Mouse (Mus musculus) adrenal gland, adult 10 weeks (tissue): ENCODE measurements around the gene Smyd4. TPM values are rescaled to one million over a fixed set of nuclear protein-coding genes. Genes with fewer than 3 reads are reported as not detected.

ENCODE experiments used
- polyA plus RNA-seq: library from polyadenylated mRNA; stranded (reverse); fragments of 350-450 nt; fragmentation: Illumina TruSeq; extraction: RNeasy Lipid Tissue Mini Kit (QIAGEN cat#74804); gene quantifications from one replicate; pipeline ENCODE4 v1.2.3, GENCODE M21; 2014; ENCODE audit warnings: low read depth, low replicate concordance

The Smyd4 gene
- 5.8 TPM for polyA plus RNA-seq

DNA sequence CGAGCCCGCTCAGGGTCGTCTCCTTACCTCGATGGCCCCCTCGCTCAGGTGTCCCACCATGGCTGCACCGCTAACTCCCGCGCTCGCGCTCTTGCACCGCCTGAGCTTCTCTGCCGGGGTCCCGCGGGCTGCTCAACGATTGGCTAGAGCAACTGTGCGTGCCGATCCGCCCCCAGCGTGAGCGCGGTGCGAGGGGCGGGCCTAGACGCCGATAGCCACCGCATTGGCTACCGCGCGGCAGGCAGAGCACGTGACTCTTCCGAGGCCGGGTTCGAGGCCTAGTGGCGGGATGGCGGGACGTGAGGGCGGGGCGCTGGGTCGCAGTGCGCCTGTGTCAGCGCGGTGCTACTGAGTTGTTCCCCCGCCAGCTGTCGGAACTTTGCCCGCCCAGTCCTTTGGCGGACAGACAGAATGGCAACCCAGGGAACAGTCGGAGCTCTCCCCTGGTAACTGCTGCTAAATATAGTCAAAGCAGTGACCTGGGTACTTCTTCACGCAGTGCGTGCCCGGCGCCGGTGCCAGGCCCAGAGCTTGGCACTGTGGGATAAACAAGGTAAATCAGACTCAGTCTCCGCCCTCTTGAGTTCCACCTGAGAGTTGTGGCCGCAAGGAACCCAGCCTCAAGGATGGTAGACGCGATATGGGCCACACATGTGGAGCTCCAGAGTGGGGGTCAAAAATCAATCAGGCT, at the start of gene Smyd4, which contains the start of gene Rpa1:
Smyd4 (plus strand) TSS at position 235 of the 691 bp plus-strand sequence.
Rpa1 (minus strand) TSS at position 126 of the 691 bp plus-strand sequence.

DNA sequence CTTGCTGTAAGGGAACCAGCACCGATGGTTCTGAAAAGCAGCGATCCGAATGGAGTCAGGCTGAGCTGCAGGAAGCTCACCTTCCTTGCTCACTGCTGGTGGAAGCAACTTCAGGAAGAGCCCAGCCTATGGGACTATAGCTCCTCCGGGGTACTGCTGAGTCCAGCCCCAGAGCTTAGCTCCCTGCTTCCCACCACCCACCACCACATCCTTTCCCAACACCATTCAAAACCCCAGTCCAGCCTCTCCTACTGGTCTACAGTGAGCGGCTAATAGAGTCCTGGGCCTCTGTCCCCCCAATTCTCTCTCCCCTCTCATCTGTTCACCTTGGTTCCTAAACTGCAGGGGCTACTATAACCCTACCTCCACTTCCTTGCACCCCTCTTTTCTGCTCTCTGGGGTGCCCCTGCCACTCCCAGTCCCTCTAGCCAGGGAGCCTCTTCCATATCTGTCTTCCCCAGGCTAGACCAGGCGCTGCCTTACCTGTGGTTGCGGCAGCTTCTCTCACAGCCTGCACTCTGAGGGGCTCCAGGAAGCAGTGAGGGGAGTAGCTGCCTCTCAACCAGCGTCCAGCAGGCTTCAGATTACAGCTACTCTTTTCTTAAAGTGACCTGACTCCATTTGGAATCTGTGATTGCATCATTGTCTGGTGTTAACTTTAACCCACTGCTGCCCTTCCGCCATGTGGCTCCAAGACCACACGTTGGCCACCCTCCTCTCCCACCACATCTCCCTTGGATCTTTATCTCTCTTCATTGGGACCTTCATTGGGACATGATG, 74.0 kb downstream of the Smyd4 start, which contains the start of gene Serpinf1:
Serpinf1 (minus strand) TSS at position 689 of the 780 bp plus-strand sequence.

DNA sequence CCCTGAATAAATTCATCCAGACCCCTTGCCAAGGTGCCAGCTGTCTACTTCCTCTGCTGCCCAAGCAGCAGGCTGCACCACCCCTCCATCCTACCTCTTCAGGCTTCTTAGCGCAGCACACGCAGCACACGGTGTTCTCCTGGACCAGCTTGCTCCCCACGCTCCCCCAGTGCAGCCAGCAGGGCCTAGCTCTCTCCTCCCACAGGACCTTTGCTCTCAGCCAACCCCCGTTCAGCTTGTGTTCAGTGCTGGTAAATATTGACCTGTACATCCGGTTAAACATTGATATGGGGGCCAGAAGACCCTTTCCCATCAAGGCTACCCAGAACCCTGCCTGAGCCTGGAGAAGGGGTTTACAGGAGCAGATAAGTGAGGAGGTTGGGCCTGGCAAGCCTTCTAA, 91.1 kb downstream of the Smyd4 start, which contains the start of gene Serpinf2:
Serpinf2 (minus strand) TSS at position 229 of the 400 bp plus-strand sequence.

DNA sequence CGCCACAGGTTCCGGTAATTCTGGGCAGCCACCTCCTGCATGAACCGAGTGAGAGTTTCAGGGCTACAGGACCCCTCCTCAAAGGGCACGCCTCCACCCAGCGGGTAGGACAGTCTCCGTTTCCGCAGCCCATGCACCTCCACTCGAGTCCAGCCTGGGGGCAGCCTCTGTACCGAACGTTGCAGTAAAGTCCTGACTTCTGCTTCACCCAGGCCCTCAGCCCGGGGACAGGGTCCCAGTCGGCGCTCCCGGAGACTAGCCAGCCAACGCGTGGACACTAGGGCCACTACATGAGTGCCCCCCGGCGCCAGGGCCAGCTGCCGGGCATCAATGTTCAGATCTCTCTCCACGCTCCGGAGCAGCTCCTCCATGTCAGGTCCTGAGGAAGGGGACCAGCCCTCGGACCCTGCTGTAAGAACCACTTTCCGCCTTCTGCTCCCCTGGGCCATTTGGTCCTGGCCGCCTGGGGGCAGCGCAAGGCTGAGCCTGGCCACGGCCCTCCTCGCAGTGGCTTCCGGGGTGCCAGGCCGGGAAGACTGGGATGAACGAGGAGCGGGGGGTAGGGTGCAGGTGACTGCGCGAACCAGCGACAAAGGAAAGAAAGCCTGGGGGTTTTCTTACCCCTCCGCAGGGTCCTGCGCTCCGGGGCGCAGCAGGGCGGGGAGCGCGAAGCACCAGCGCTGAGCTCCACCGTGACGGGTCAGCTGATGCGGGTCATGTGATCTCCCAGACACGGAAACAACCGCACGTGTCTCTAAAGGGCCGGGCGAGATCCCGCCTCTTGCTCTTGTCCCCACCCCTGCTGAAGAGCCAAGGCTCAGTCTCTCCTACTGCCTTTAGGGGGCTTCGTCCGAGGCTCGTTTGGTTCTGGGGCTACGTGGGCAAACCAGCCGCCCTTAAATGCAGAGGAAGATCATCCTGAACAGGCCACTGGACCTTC, 106.0 kb downstream of the Smyd4 start, which contains the start of gene Wdr81:
Wdr81 (minus strand) TSS at position 727 of the 940 bp plus-strand sequence.

Other genes starting within 250 kb of the Smyd4 start
- 0.23 TPM for gene Hic1, start 178.9 kb upstream of the Smyd4 start, polyA plus RNA-seq
- 32.4 TPM for gene Ovca2, start 169.6 kb upstream of the Smyd4 start, polyA plus RNA-seq
- gene Dph1, start 157.2 kb upstream of the Smyd4 start, polyA plus RNA-seq, result 0.99 TPM
- 15.9 TPM for gene Rtn4rl1, start 154.7 kb upstream of the Smyd4 start, polyA plus RNA-seq
- gene Rpa1, start 109 bp upstream of the Smyd4 start, polyA plus RNA-seq, result 44.3 TPM
- 5.1 TPM for gene Serpinf1, start 74.3 kb downstream of the Smyd4 start, polyA plus RNA-seq
- not detected for gene Serpinf2, start 91.2 kb downstream of the Smyd4 start, polyA plus RNA-seq
- gene Wdr81, start 106.3 kb downstream of the Smyd4 start, polyA plus RNA-seq, result 0.23 TPM
- 9.5 TPM for gene Tlcd2, start 113.3 kb downstream of the Smyd4 start, polyA plus RNA-seq
- 55.2 TPM for gene Prpf8, start 138.4 kb downstream of the Smyd4 start, polyA plus RNA-seq
- 0.93 TPM for gene Rilp, start 161.7 kb downstream of the Smyd4 start, polyA plus RNA-seq
- not detected for gene Scarf1, start 165.1 kb downstream of the Smyd4 start, polyA plus RNA-seq
- gene Slc43a2, start 183.3 kb downstream of the Smyd4 start, polyA plus RNA-seq, result 3.3 TPM
- 269 TPM for gene Pitpna, start 239.7 kb downstream of the Smyd4 start, polyA plus RNA-seq